Mouse (Mus musculus) kidney, adult 18-20 months (tissue): Measurements from ENCODE around the gene Lbhd1.
"Not testable (repeated sequence)": the region's sequence is repeated elsewhere in the genome, so short reads cannot be mapped to it uniquely, and the experiment has no call there.

Source experiments
- DNase-seq: peaks from one replicate; pipeline ENCODE4 v3.0.0; 2021

The Lbhd1 gene

GRCm38 (mm10) chr19:8872266-8872840 lies 11.2 kb upstream of the Lbhd1 start:
- peak; percentile 11 for DNase-seq

- no peak for DNase-seq
Measured at GRCm38 (mm10) chr19:8875031-8875430, 8.5 kb upstream of the Lbhd1 start.

DNA sequence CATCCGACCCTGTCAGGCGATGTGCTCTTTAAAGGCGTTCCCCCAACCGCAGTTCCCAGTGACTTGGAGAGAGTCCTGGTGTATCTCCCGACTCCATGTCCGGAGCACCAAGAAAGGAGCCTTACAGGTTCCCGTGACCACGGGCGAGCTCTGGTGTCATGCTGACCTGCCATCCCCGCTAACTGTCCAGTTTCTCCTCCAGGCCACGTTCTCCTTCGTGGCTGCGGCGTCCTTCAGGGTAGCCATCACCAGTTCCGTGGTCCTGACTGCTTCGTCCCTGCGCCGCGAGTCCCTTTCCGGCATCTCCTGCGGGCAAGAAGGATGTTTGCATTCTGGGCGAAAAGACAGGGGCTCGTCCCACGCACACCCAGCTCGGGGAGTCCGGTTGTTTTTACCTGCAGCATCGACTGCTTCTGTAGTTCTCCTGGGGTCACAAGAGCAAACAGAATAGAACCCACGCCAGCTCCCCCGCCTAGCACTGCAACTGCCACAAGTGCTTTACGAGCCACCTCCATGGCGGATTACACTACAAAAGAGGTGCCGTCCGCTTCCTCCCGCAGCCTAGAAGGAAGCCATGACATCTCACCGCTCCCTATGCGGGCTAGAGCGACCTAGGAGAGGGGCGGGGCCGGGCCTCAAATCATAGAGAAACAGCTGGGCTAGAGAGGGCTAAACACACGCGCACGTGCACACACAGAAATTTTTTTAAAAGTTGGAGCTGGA lies 3.1 kb upstream of the Lbhd1 start, which contains the start of gene Uqcc3:
TSS of gene Uqcc3 (minus strand) at position 613 of the 723 bp plus-strand sequence.
- DNase-seq: peak; percentile 91

DNA sequence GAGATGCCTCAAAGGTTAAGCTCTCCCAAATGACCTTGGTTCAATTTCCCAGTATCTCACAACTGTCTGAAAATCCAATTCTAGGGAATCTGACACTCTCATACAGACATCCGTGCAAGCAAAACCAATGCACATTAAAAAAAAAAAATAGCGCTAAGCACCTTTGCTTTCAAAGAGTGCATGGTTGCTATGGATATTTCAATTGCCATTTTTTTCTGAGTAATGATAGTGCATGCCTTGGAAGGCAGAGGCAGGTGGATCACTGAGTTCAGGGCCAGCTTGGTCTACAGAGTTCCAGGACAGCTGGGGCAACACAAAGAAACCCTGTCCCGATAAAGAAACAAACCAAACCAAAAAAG lies 2.5 kb upstream of the Lbhd1 start:
- no peak for DNase-seq

- DNase-seq: no peak
Measured at GRCm38 (mm10) chr19:8886916-8887584, 3.5 kb downstream of the Lbhd1 start.

- no peak for DNase-seq
Measured at GRCm38 (mm10) chr19:8887585-8888463, 4.3 kb downstream of the Lbhd1 start.

- peak; percentile 94 for DNase-seq
Measured at GRCm38 (mm10) chr19:8888511-8889385, 5.2 kb downstream of the Lbhd1 start, which contains the start of the genes 1810009A15Rik and Gm49416. Gene 1810009A15Rik (plus strand): TSS chr19:8888853. Gene Gm49416 (plus strand): TSS chr19:8888926.

- peak; percentile 88 for DNase-seq
Measured at GRCm38 (mm10) chr19:8892829-8893766, 9.6 kb downstream of the Lbhd1 start, which contains the start of gene Ints5. Gene Ints5 (plus strand): TSS chr19:8893005.

GRCm38 (mm10) chr19:8895397-8895960 lies 11.9 kb downstream of the Lbhd1 start:
- DNase-seq: no peak

DNA sequence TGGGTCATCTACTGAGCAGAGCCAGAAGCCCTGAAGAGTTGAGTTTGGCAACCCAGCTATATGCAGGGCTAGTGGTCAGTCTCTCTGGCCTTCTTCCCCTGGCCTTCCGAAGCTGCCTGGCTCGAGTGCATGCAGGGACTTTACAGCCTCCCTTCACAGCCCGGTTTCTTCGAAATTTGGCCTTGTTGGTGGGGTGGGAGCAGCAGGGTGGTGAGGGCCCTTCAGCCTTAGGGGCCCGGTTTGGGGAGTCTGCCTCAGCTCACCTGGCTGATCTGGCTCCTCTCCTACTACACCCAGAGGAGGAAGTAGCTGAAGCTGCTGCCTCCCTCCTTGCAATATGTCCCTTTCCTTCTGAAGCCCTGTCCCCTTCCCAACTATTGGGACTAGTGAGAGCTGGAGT lies 12.7 kb downstream of the Lbhd1 start:
- not testable (repeated sequence) for DNase-seq

GRCm38 (mm10) chr19:8897211-8897864 lies 13.8 kb downstream of the Lbhd1 start:
- DNase-seq: peak; percentile 53

GRCm38 (mm10) chr19:8897865-8898495 lies 14.4 kb downstream of the Lbhd1 start, which contains the start of gene Ganab:
Gene Ganab (plus strand): TSS chr19:8898071.
- DNase-seq: peak; percentile 95

- DNase-seq: no peak
Measured at GRCm38 (mm10) chr19:8898576-8898975, 15.0 kb downstream of the Lbhd1 start.

DNA sequence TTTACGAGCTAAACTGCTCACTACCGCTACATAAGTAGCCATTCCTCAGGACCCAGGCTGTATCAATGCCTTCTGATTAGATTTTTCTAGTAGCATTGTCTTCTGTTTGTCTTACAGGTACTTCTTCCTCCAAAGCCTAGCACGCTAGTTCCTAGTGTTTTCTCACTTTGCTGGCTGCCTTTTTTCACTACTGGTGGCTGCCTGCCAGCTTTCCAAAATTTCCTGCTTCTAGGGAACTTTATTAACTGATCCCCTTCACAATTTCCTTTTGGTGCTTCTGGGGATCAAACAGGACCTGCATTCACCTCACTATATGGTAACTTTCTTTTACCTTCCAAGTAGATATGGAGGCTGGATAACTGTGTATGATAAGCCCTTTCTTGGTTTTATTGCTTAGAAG lies 15.5 kb downstream of the Lbhd1 start:
- DNase-seq: no peak

DNA sequence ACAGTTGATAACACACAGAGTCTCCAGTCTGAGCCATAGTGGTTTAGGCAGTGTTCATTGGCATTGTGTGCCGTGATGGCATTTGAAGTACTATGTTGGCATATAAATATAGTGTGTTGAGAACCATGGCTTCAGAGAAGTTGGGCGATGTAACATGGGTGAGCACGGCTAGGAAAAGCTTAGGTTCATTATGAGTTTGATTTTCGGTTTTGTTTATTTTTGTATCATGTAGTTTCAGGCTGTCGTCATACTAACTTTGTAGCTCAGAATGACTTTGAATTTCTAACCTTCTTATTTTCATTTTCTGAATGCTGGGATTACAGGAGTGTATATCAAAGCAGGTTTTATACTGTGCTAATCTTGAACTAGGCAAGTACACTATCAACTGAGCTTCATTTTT lies 19.9 kb downstream of the Lbhd1 start:
- DNase-seq: no peak

GRCm38 (mm10) chr19:8908531-8908930 lies 25.0 kb downstream of the Lbhd1 start:
- no peak for DNase-seq

DNA sequence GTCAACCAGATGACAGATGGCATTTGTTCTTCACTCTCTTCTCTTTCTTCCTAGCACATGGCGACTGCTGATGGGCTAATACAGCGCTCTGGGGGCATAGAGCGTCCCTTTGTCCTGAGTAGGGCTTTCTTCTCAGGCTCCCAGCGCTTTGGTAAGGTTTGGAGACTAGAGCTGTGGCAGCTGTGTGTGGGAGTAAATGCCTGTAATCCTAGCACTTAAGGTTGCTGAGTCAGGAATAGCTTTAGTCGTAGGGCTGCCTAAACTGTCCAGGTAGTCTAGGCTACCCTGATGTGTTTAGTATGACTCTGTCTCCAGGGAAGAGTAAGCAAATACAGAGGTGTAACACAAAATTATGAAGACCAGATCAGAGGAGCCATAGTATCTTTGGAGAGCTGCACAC lies 28.3 kb downstream of the Lbhd1 start:
- no peak for DNase-seq

- no peak for DNase-seq
Measured at GRCm38 (mm10) chr19:8914212-8914611, 30.7 kb downstream of the Lbhd1 start.

GRCm38 (mm10) chr19:8919000-8919399 lies 35.5 kb downstream of the Lbhd1 start:
- no peak for DNase-seq
